Mouse (Mus musculus) small intestine, adult 2 months (tissue): ENCODE data around the gene Krt36.

Source experiments
- CTCF ChIP-seq: fragments of 200-500 bp; IDR thresholded peaks from 2 replicates; pipeline ENCODE4 v1.5.1; 2012; ENCODE audit warnings: low read depth, mild to moderate bottlenecking, control low read depth, inconsistent platforms, low read length, moderate library complexity, mixed read lengths; ENCODE audit not compliant: insufficient replicate concordance, insufficient read length; ENCODE audit errors: extremely low read depth
- POLR2A ChIP-seq: fragments of 200-500 bp; IDR thresholded peaks from 2 replicates; pipeline ENCODE4 v1.6.1; 2012; ENCODE audit warnings: low read depth, mild to moderate bottlenecking, control low read depth, inconsistent platforms, low read length, moderate library complexity

GRCm38 (mm10) chr11:100066236-100067010 lies 39.0 kb downstream of the Krt36 start:
- TF ChIP-seq CTCF (no peak), POLR2A (no peak)
